ENCODE assay signal across 8 mouse cellular contexts in the genomic region with DNA sequence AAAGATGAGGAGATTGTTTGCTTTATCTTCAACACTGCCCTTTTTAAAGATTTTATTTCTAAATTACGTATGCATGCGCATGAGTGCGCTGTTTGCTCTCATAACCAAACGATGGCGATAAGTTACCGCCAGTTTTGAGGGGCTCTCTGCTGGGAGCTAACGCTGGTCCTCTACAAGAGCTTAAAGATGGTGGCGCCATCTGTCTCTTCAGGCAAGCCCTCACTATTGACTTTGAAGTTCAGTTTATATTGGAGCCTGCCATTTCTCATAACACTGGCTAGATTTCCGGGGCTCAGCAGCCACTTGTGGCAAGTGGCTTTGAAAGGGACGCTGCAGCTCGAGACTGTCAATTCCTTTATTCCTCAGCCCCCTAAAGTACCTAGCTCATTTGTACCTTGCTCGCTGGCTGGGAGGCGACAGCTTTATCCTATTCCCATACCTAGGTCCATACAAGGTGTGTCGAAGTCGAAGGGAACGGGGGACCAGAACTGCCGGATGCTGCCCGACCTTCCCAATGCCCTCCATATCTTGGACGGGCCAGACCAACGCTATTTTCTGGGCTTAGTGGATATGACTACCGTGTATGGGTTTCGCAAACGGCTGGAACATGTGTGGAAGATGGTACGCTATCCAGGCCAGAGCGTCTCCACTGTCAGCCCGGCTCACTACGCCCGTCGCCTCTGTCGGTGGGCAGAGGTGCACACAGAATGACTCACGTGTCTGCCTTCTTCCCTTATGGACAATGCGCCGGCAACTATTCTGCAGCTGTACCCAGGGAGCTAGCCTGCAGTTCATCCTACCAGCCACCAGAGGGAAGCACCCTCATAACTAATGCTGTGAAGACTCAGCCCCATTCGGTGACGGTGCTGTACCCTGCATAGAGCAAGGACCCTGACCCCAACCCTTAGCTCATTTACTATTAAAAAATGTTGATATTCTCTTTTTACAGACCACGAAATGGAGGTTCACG. TPM values are rescaled to one million over a fixed set of nuclear protein-coding genes. Genes with fewer than 3 reads are reported as not detected.
DNase-seq lines count a peak whose midpoint lies in the region; ATAC-seq lines count a peak whose summit lies in the region.

No protein-coding gene starts in this region.

- peaks cover 16% of the 10 kb centered on the region for H3K27me3 ChIP-seq in intestine, embryonic 14.5 days (replicated peaks; ENCODE audit: control insufficient read depth, insufficient read depth, low read length)

- peaks cover 17% of the 10 kb centered on the region for H3K4me1 ChIP-seq in intestine, embryonic 14.5 days (replicated peaks; ENCODE audit: control insufficient read depth, insufficient read depth, low read length)

- WGBS in intestine, embryonic 14.5 days = 12% methylated on average over 37 of the region's 37 CpGs

- H3K9me3 ChIP-seq in intestine, embryonic 14.5 days (ENCODE audit: control insufficient read depth, low read length) = no peaks in the 10 kb centered on the region

- H3K9ac ChIP-seq in intestine, embryonic 14.5 days (ENCODE audit: low read length) = peak overlapping the region; percentile 4; the same call in 1 of the 2 replicates

- H3K4me2 ChIP-seq in intestine, embryonic 14.5 days (ENCODE audit: low read length) = peak overlapping the region; percentile 59

- intact Hi-C loops in gastrocnemius, postnatal 36 days (cut with DNase I) = loop anchor here (5.0 kb wide), 1 partner anchor 104 kb away; no protein-coding TSS in a partner anchor
- intact Hi-C loops in left cerebral cortex, postnatal 25 days (cut with DNase I) = loop anchor here (5.0 kb wide), 1 partner anchor 34 kb away; no protein-coding TSS in a partner anchor

- H3K36me3 ChIP-seq in intestine, embryonic 14.5 days (ENCODE audit: control insufficient read depth, insufficient read depth, low read length) = no peaks in the 10 kb centered on the region

- peak; percentile 56 for ATAC-seq in intestine, embryonic 14.5 days (replicated peaks; ENCODE audit: low FRiP score, low TSS enrichment, low read depth)
- peak; percentile 50 for ATAC-seq in megakaryocyte-erythroid progenitor cell, adult 5-6 weeks (replicated peaks; ENCODE audit: low FRiP score, low TSS enrichment, poor library complexity, severe bottlenecking)

- DNase-seq in urinary bladder, postnatal 14 days (ENCODE audit: low spot score) = peak; percentile 81
- no peak for DNase-seq in urinary bladder, postnatal 10 days (ENCODE audit: low spot score)
- DNase-seq in embryo, embryonic 11.5 days (ENCODE audit: low read depth, low spot score) = peak; percentile 76
- peak; percentile 63 to 64 for DNase-seq in gastrocnemius, postnatal 36 days
- DNase-seq in intestine, embryonic 14.5 days (ENCODE audit: low spot score) = peak; percentile 87
- peak; percentile 89 to 96 for DNase-seq in left cerebral cortex, postnatal 25 days (ENCODE audit: low spot score in 2 of 2)
- peak; percentile 79 to 87 for DNase-seq in right cerebral cortex, postnatal 36 days (ENCODE audit: low spot score in 2 of 2)

- H3K27ac ChIP-seq in intestine, embryonic 14.5 days (ENCODE audit: low read depth) = no peak overlapping the region

- peak overlapping the region; percentile 20; the same call in 1 of the 2 replicates for H3K4me3 ChIP-seq in intestine, embryonic 14.5 days (ENCODE audit: low read depth, low read length)

RNA-seq across cellular contexts. Expression of a gene that starts 3.8 kb away (rescaled TPM):
- 10 to 100 TPM; 14.1 to 21.7 TPM for total RNA-seq in gastrocnemius, postnatal 36 days (2021)
- polyA plus RNA-seq in intestine, embryonic 14.5 days (2014; fragmentation: Nextera tagmentation; extraction: Ambion mirVana) = 15.5 and 20.3 TPM in 2 replicates
- 10 to 100 TPM; 40.1 to 41.1 TPM for total RNA-seq in left cerebral cortex, postnatal 25 days (2021)
- 21.5 and 29.8 TPM in 2 replicates for total RNA-seq in megakaryocyte-erythroid progenitor cell, adult 5-6 weeks (2014; fragmentation: Nextera tagmentation)
- 22.3 and 22.7 TPM in 2 replicates for total RNA-seq in megakaryocyte-erythroid progenitor cell, adult 5-6 weeks (2017)

RNA-seq across cellular contexts. Expression of a gene that starts 7.6 kb away (rescaled TPM):
- total RNA-seq in gastrocnemius, postnatal 36 days (2021) = not detected
- polyA plus RNA-seq in intestine, embryonic 14.5 days (2014; fragmentation: Nextera tagmentation; extraction: Ambion mirVana) = 0.15 and 0.35 TPM in 2 replicates
- under 1 TPM; 0.80 to 0.94 TPM for total RNA-seq in left cerebral cortex, postnatal 25 days (2021)
- not detected in 2 replicates for total RNA-seq in megakaryocyte-erythroid progenitor cell, adult 5-6 weeks (2014; fragmentation: Nextera tagmentation)
- 0.75 TPM in 1 of 2 replicates, not detected in the other for total RNA-seq in megakaryocyte-erythroid progenitor cell, adult 5-6 weeks (2017)

RNA-seq across cellular contexts. Expression of a gene that starts 8.5 kb away (rescaled TPM):
- not detected for total RNA-seq in gastrocnemius, postnatal 36 days (2021)
- polyA plus RNA-seq in intestine, embryonic 14.5 days (2014; fragmentation: Nextera tagmentation; extraction: Ambion mirVana) = 0.62 and 0.89 TPM in 2 replicates
- 1 to 10 TPM; 7.5 to 8.3 TPM for total RNA-seq in left cerebral cortex, postnatal 25 days (2021)
- not detected in 2 replicates for total RNA-seq in megakaryocyte-erythroid progenitor cell, adult 5-6 weeks (2014; fragmentation: Nextera tagmentation)
- total RNA-seq in megakaryocyte-erythroid progenitor cell, adult 5-6 weeks (2017) = 0.23 TPM in 1 of 2 replicates, not detected in the other

RNA-seq across cellular contexts. Expression of a gene that starts 12.5 kb away (rescaled TPM):
- 10 to 100 TPM; 10.3 to 11.0 TPM for total RNA-seq in gastrocnemius, postnatal 36 days (2021)
- 118 and 121 TPM in 2 replicates for polyA plus RNA-seq in intestine, embryonic 14.5 days (2014; fragmentation: Nextera tagmentation; extraction: Ambion mirVana)
- 10 to 100 TPM; 76.1 to 81.8 TPM for total RNA-seq in left cerebral cortex, postnatal 25 days (2021)
- 94.2 and 108 TPM in 2 replicates for total RNA-seq in megakaryocyte-erythroid progenitor cell, adult 5-6 weeks (2014; fragmentation: Nextera tagmentation)
- total RNA-seq in megakaryocyte-erythroid progenitor cell, adult 5-6 weeks (2017) = 33.0 and 38.5 TPM in 2 replicates

RNA-seq across cellular contexts. Expression of a gene that starts 16.4 kb away (rescaled TPM):
- 10 to 100 TPM; 34.9 to 46.5 TPM for total RNA-seq in gastrocnemius, postnatal 36 days (2021)
- 5.7 and 6.9 TPM in 2 replicates for polyA plus RNA-seq in intestine, embryonic 14.5 days (2014; fragmentation: Nextera tagmentation; extraction: Ambion mirVana)
- 100 to 1,000 TPM; 112 to 117 TPM for total RNA-seq in left cerebral cortex, postnatal 25 days (2021)
- total RNA-seq in megakaryocyte-erythroid progenitor cell, adult 5-6 weeks (2014; fragmentation: Nextera tagmentation) = 13.8 and 19.1 TPM in 2 replicates
- 6.5 and 12.9 TPM in 2 replicates for total RNA-seq in megakaryocyte-erythroid progenitor cell, adult 5-6 weeks (2017)

Comparison
In these comparisons a context has a peak if more than half of its experiments do, and no peak if none do; other contexts are left out.
1. RNA of a gene that starts 8.5 kb away (total RNA-seq): 7.5 to 8.3 TPM in left cerebral cortex, postnatal 25 days; 0.23 TPM in megakaryocyte-erythroid progenitor cell, adult 5-6 weeks and not detected in gastrocnemius, postnatal 36 days; every median in the first group is over 4 times any median in the second.